Mouse (Mus musculus) layer of hippocampus, adult 2 months (tissue): ENCODE data around the gene Arhgdia. TPM values are rescaled to one million over a fixed set of nuclear protein-coding genes. Genes with fewer than 3 reads are reported as not detected.
"Not testable (repeated sequence)": the region's sequence is repeated elsewhere in the genome, so short reads cannot be mapped to it uniquely, and the experiment has no call there.

Source experiments
- DNase-seq, 2 experiments: peaks; one replicate each; pipeline ENCODE4 v3.0.0; 2022; ENCODE audit warnings: low spot score in 2 of 2
- H3K27ac ChIP-seq: fragments of 200-600 bp; 2 replicates; pipeline ENCODE4 v1.8.1; 2022
- H3K4me3 ChIP-seq: fragments of 200-600 bp; 2 replicates; pipeline ENCODE4 v1.8.1; 2022; ENCODE audit warnings: mild to moderate bottlenecking
- CTCF ChIP-seq: fragments of 200-600 bp; conservative IDR thresholded peaks from 2 replicates; pipeline ENCODE4 v1.8.1; 2022; ENCODE audit warnings: antibody characterized with exemption, mild to moderate bottlenecking, moderate library complexity
- total RNA-seq, 2 experiments: library from RNA; stranded (reverse); gene quantifications; 2 replicates each; pipeline ENCODE4 v1.2.3; 2021

Gene Arhgdia
- total RNA-seq, 2 experiments from 2014 or later = 270 to 277 TPM

- Histone ChIP-seq H3K4me3 (no peak within 1 kb of the TSS; the same call in 1 of the 2 replicates), H3K27ac (no peak within 1 kb of the TSS)
- TF ChIP-seq CTCF = no peak
- DNase-seq = no peak
Measured at GRCm38 (mm10) chr11:120608241-120609034, 27.0 kb upstream of the Arhgdia start, which contains the start of gene Npb. Gene Npb, plus strand, starts transcription at chr11:120608477.

- Histone ChIP-seq H3K27ac (no peak overlapping the region), H3K4me3 (no peak overlapping the region)
- DNase-seq = no peak
- no peak for TF ChIP-seq CTCF
Measured at GRCm38 (mm10) chr11:120606764-120607163, 25.3 kb upstream of the Arhgdia start.

- Histone ChIP-seq H3K4me3 (no peak overlapping the region), H3K27ac (peak overlapping the region; percentile 10; the same call in 1 of the 2 replicates)
- TF ChIP-seq CTCF = no peak
- DNase-seq = no peak
Measured at GRCm38 (mm10) chr11:120605667-120606066, 24.2 kb upstream of the Arhgdia start.

- Histone ChIP-seq H3K4me3 (no peak overlapping the region), H3K27ac (no peak overlapping the region)
- TF ChIP-seq CTCF = no peak
- no peak for DNase-seq
Measured at GRCm38 (mm10) chr11:120603545-120603944, 22.1 kb upstream of the Arhgdia start.

- TF ChIP-seq CTCF = no peak
Measured at GRCm38 (mm10) chr11:120600716-120601115, 19.3 kb upstream of the Arhgdia start.

DNA sequence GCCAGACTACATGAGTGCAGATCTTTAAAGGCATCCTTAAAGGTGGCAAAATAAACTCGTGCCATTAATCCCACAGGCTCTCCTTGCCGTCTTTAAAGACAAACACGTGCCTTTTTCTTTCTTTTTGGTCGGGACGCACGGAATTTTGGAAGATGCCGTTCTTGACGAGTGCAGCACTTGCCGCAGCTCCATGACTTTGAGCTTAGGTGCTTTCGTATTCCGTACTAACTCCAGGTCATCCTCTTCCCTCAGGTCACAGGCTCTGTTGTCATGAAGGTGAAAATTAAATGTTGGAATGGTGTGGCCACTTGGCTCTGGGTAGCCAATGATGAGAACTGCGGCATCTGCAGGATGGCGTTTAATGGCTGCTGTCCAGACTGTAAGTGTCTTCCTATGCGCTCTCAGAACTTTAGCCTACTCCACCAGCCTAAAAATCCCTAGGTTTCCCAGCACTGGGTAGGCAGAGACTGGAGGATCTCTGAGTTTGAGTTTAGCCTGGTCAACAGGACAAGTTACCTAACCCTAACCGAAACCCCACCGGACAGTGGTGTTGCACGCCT is 17.6 kb upstream of the Arhgdia start:
- H3K27ac ChIP-seq = peak overlapping the region; percentile 88; the same call in 1 of the 2 replicates
- H3K4me3 ChIP-seq = peak overlapping the region; percentile 78
- no peak for TF ChIP-seq CTCF
- no peak for DNase-seq

More at GRCm38 (mm10) chr11:120600716-120601115, 19.3 kb upstream of the Arhgdia start:
- DNase-seq = no peak
- Histone ChIP-seq H3K4me3 (no peak overlapping the region), H3K27ac (no peak overlapping the region)

DNA sequence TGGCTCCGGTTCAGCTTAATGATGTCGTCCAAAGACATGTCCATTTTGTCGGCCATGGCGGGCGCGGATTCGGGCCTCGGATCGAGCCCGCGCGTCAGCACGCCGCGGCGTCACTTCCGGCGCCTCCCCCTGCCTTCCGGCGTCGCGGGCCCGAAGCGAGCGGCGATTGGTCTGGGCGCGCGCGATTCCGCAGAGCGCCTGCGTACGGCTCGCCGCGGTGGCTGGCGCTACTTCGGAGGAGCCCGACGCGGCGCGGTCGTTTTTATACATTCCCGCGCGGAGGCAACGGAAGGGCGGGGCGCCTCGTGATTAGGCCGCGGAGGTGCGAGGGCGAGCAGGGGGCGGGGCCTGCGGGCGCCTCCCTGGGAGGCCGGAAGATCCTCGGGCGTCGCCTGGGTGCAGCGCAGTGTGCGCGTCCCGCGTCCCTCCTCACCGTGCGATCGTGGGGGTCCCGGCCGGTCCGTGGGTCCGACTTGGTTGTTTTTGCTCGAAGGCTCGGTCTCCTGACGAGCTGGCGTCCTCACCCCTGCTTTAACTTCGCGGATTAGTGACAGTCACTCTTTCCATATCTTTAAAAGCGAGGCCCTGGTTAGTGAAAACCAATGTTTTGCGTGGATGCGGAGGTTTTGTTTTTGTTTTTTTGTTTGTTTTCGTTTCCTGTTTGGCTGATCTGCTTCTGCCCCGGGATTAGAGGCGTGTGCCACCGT is 17.0 kb upstream of the Arhgdia start, which contains the start of the genes Alyref and Anapc11:
Gene Alyref (minus strand): TSS at position 83 of the 707 bp plus-strand sequence.
Gene Anapc11 (plus strand): TSS at position 139 of the 707 bp plus-strand sequence.
- TF ChIP-seq CTCF = peak; percentile 28; the same call in 1 of the 2 replicates
- H3K27ac ChIP-seq = peak within 1 kb of the TSS; percentile 88
- peak within 1 kb of the TSS; percentile 78 for H3K4me3 ChIP-seq
- DNase-seq = peak; percentile 90 to 93

GRCm38 (mm10) chr11:120597240-120598235 is 16.1 kb upstream of the Arhgdia start:
- TF ChIP-seq CTCF = no peak
- H3K27ac ChIP-seq = peak overlapping the region; percentile 88
- H3K4me3 ChIP-seq = peak overlapping the region; percentile 78
- no peak for DNase-seq

GRCm38 (mm10) chr11:120588531-120588930 is 7.1 kb upstream of the Arhgdia start:
- TF ChIP-seq CTCF = no peak
- H3K27ac ChIP-seq = no peak overlapping the region
- DNase-seq = no peak
- no peak overlapping the region for H3K4me3 ChIP-seq

- no peak overlapping the region for H3K27ac ChIP-seq
Measured at GRCm38 (mm10) chr11:120583937-120584336, 2.5 kb upstream of the Arhgdia start.

GRCm38 (mm10) chr11:120582982-120583293 is 1.5 kb upstream of the Arhgdia start:
- H3K4me3 ChIP-seq, DNase-seq, H3K27ac ChIP-seq: not testable (repeated sequence)

More at GRCm38 (mm10) chr11:120583937-120584336, 2.5 kb upstream of the Arhgdia start:
- H3K4me3 ChIP-seq = no peak overlapping the region
- no peak for TF ChIP-seq CTCF
- DNase-seq = no peak
